Mouse (Mus musculus) R1 (cell line): ENCODE results near the gene Akr1b10.

Experiments
- DNase-seq: peaks from one replicate; pipeline ENCODE4 v3.0.0-alpha.2; 2018; ENCODE audit warnings: low read depth, low spot score

Akr1b10 gene

DNA sequence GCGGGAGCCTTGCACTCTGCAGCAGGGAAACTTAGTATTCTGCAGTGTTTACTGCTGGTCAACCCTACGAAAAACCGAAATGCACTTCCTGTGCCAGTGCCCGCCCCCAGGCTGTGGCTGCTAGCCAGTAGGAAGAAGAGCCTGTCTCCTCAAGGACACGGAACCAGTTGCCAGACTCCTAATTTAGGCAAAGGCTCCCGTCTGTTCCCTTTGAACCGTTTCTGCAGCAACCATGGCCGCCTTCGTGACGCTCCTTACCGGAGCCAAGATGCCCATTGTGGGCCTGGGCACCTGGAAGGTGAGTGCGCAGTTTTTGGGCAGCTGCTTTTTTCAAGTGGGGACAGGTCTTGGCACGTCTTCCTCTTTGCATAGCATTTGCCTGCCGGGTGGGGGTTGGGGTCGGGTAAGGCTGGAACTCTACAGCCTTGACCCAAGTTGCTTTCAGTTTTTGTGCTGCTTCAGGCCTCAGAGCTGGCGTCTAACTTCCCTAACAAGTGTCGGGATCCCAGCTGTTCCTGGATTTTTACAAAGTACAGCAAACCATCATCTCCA, at the start of gene Akr1b10:
Akr1b10 (plus strand) TSS at position 109 of the 552 bp plus-strand sequence.
- DNase-seq = peak; percentile 83

DNA sequence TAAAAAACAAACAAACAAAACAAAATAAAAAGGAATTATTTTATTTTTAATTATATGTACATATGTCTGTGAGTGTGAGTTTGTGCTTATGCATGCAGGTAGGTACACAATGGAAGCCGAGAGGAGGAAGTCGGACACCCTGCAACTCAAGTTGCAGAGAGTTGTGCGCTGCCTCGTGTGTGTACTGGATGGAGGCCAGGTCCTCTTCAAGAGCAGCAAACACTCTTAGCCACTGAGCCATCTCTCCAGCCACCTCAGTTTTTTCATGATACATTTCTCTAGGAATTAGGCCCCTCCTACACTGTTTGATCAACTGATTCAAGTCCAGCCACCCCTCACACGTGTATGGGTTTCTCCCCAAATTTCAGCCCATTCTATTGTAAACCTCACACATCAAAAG, 49.3 kb upstream of the Akr1b10 start:
- no peak for DNase-seq

DNA sequence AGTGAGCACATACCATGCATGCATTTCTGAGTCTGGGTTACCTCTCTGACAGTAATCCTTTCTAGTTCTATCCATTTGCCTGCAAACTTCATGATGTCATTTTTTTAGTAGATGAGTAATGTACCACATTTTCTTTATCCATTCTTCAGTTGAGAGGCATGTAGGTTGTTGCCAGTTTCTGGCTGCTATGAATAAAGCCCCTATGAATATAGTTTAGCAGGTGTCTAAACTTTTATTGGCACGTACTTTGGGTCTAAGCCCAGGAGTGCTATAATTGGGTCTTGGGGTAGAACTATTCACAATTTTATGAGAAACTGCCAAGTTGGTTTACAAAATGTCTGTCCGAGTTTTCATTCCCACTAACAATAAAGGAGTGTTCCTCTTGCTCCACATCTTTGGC, 46.2 kb upstream of the Akr1b10 start:
- no peak for DNase-seq

DNA sequence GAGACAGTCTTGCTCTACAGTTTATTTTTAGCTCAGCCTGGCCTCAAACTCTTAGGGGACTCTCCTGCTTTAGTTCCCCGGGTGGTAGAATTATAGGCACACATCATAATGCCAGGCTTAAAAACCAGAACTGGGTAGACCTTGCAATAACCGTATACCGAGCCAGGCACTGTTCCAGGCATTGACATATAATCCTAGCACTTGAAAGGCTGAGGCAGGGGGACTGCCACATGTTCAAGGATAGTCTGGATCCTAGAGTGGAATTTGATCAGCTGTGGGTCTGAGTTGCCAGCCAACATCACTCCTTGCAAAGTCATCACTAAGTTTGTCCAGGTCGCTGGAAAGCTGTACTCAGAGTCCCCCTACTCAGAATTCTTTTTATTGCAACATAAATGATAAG, 42.0 kb upstream of the Akr1b10 start:
- DNase-seq = no peak

DNA sequence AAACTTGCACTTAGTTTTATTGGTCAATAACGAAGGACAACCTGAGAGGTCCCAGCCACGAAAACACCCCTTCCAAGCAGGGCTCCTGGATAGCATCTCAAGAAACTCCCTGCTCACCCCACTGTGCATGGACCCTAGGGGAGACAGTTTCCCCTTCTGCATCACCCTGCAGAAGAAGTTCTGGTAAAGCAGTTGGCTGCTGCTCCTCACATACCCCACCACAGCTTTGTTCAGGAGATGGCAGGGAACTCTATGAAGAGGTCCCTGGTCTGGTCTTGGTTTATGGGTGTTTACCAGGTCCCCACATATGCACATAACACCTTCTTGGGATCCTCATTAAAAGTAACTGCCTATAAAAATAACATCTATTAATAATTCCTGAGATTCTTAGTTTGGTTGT, 41.5 kb upstream of the Akr1b10 start:
- DNase-seq = no peak

DNA sequence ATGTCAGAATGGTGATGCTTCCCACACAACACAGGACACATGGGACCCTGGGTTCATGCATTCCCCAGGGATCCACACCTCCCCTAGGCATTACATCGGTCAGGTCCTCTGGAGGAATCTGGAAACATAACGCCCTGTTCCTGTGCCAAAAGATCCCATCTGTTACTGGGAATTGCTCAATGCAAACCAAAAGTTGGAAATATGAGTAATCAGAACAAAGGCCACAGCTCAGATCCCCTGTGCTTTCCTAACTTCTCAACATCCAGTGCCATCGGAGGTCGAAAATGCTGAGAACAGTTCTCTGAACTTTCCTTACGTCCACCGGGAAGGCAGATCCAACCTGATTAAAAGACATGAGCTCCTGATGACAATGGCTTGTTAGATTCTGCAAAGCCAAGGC, 40.6 kb upstream of the Akr1b10 start:
- peak; percentile 59 for DNase-seq

DNA sequence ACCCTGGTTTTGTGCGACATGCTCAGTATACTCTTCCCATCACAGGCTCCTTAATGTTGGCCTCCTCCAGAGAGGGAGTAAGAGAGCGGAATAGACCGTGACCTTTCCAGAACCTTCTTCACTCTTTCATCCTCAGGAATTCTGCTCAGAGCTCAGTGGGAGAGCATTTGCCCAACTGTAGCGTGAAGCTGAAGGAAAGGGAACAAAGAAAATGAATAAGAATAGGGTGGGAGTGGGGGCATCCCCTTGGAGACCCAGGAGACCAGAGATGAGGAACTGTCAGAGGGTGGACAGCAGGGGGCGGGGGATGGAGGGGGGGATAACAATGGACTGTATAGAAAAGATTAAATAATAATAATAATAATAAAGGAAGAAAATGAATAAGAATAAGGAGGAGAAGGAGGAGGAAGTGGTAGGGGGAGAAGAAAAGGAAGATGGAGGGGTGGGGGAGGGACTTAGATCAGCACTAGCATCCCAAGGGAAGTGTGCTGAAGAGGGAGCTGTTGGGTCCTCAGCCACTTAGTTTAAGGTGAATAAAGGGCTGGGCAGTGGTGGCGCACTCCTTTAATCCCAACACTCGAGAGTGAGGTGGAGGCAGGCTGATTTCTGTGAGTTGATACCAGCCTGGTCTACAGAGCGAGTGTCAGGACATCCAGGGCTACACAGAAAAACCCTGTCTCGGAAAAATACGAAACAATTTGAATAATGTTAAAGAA, 39.7 kb upstream of the Akr1b10 start:
- peak; percentile 100 for DNase-seq

DNA sequence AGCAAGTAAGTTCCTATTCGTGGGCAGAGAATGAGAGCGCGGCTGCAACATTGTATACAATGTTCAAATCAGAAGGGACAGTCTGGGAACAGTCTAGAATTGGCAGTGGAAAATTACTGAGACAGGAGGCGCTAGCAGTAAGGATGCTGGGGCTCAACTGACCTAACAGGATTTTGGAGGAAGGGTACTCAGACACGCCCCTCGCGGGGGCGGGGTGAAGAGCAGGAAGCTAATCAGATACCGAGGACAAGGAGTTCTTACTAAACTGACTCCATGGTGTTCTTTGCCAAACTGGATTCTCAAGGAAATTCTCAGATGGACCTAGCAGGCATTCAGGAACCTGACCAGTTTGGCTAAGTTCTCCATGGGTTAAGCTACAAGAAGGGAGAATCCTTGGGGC, 39.1 kb upstream of the Akr1b10 start:
- peak; percentile 100 for DNase-seq

DNA sequence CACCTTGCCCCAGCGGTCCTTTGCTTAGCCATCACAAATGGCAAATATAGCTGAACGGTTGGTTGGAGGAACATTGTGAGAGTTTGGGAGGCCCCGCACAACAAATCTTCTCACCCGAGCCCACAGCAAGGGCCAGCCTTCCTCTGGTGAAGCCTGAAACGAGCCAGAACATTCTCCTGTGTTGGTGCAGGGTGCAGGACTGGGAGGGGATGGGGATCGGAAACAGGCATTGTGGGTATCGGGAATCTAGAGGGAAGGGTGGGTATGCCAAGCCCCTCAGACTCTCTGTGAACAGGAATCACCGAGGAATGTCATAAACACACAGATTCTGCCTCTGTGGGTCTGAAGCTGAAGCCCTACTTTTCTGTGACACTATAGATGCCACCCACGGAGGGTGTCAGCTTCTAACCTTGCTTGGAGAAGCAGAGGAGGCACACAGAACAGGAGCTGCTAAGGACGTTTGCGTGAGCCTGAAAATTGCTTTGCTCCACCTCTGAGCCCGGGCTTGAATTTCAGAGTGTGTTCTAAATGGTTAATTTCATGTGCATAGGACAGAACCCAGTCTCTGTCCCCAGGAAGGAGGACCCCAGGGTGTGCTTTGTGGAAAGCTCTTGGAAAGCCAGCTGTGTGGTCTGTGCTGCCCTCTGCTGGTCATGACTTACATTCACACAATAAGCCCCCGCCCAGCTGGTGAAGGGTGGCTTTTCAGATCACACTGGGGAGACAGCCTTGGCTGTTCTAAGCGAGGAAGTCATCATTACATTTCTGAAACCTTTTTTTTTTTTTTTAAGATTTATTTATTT, 37.7 kb upstream of the Akr1b10 start:
- peak; percentile 90 for DNase-seq

DNA sequence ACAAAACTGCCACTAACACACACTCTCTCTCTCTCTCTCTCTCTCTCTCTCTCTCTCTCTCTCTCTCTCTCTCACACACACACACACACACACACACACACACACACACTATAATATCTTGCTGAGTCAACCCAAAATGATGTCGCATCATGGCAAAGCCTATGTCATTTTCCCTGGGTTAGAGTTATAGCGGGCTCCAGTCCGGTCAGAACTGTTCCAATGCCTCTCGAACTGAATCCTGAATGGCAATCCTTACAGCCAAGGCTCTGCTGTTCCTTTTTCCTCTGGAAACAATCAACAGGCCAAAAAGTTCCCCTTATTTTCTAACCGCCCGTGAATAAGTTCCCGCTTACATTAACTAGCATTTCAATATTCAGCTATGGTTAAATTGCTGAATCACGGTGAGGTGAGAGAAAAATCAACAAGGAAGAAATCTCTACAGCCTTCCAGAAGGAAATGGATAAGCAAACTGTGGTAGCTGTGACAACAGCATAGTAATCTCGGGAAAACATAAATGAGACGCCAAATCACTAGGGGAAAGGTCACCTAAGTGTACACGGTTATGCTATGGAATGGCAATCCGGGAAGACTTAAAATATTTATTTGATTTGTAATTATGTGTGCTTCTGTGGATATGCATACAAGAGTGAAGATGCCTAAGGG, 33.9 kb upstream of the Akr1b10 start:
- no peak for DNase-seq

DNA sequence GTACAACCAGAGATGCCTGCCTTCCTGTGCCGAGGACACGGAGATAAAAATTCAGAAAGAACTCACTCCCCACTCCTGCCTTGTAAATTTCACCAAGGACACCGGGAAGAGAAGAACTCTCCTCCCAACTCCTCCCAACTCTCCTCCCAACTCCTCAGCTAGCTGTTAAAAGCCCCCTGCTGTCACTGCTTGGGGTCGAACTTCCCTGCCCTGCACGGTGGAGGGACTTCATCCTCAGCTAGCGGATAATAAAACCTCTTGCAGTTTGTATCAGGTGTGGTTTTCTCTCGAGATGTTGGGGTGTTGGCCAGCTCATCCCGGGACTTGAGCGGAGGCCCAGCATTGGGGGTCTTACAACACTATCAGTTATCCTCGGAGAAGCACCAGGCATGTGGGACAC, 32.5 kb upstream of the Akr1b10 start:
- DNase-seq = peak; percentile 60

DNA sequence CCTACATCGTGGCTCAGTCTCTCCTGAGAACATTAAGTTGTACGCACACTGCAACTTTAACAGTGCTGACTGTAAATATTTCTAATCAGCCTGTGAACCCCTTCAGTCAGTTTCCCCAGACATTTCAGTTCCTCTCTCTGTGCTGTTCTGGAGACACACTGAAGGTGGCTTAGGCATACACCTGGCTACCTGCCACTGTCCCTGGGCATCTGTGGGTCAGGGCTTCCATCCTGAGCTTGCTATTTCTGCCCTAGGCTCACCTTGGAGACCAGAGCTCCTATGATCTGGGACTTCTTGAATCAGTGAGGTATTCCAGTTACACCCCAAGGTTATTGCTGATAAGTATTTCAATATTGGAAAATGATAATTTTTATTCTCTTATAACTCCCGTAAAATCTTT, 31.6 kb upstream of the Akr1b10 start:
- no peak for DNase-seq

DNA sequence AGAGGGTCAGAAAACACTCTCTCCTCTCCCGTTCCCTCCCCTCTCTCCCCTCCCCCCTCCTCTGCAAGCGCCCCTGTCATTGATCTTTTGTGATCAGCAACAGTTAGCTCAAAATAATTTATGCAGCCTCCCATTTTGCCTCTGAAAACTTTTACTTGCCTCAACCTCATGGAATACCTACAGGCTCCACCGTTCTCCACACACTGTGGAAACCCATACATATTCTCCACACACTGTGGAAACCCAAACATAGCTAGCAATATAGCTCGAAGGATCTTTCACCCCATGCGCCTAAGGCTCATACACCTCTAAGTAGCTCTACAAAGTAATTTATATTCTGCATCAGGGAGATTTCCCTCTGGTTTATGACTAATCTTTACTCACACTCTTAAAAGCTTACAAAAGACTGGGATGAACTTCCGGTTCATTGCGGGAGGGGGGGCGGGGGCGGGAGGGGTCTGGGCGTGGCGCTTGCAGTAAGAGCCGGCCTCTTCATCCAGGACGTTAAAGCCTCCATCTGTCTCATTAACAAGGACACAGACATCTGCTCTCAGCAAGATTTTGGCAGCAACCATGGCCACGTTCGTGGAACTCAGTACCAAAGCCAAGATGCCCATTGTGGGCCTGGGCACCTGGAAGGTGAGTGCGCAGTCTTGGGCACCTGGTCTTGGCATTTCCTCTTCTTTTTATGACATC, 30.2 kb upstream of the Akr1b10 start, which contains the start of gene Akr1b8:
Akr1b8 (plus strand) TSS at position 462 of the 696 bp plus-strand sequence.
- DNase-seq = no peak

DNA sequence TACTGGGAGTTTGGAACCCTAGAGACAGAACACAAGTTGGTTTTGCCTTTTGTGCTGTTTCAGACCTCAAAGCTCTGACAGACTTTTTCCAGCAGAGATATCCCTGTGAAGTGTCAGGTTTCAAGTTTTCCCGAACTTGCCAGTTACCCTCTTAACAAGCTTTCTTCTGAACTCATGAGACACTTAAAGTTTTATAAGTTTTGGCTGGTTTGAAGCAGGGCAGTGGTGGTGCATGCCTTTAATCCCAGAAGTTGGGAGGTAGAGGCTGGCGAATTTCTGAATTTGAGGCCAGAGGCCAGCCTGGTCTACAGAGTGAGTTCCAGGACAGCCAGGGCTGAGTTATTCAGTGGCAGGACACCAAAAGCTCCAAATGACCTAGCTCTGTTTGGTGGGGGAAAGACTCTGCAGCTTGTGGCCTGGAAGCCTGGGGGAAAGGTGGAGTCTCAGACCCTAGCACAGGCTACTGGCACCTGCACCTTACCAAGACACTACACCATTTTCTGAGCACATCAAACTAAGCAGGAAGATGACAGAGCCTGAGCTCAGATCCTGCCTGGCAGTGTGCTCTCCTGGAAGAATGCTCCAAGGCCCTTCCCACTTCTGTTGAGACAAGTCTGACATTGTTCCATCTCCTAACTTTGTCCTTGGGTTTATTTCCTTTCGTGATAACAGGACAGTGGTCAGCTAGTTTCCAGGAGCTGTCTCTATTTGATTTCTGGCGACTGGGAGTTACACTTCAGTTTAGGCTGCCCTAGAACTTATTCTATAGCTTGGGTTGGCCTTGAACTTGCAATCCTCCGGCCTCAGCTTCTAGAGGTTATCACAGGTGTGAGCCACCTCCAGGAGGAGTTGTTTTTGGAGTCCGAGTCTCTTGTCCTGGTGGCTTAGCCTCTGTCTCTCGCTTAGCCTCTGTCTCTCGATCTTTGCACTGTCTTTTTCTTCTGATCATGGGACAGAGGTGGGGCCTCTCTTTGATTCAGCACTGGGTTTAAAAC, 29.4 kb upstream of the Akr1b10 start:
- DNase-seq = no peak

DNA sequence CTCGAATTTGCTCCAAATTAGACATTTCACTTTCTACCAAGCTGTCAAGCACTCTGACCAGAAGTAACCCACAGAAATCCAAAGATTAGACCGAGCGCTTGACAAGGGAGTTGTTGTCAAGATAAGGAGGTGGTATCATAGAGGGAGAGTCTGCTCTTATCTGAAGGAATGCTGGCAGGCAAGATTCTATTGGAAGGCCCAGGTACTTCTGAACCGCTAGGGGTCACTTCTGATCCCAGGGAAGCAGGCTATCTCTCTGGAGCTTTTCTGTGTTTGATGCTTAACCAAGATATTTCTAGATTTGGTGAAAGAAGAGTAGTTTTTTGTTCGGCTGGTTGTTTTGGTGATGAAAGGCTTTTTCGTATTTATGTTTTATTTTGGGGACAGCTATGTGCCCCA, 28.7 kb upstream of the Akr1b10 start:
- DNase-seq = no peak

DNA sequence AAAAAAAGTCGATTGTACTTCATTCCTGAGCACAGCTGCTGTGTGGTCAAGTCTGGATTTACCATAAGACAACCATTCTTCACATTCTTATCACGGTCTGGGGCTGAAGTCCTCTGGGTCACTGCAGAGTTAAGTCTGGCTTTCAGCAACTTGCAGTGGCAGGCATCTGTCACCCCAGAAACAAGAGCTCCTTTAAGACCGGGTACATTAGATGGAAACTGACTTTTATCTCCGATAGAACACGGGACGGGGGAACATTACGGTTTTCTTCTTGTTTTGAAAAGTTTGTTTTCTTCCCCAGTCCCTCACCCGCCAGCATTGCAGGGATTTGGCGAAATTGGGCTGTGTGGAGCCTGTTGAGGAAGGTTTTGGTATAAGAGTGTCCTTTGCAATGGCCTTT, 28.2 kb upstream of the Akr1b10 start:
- DNase-seq = no peak

DNA sequence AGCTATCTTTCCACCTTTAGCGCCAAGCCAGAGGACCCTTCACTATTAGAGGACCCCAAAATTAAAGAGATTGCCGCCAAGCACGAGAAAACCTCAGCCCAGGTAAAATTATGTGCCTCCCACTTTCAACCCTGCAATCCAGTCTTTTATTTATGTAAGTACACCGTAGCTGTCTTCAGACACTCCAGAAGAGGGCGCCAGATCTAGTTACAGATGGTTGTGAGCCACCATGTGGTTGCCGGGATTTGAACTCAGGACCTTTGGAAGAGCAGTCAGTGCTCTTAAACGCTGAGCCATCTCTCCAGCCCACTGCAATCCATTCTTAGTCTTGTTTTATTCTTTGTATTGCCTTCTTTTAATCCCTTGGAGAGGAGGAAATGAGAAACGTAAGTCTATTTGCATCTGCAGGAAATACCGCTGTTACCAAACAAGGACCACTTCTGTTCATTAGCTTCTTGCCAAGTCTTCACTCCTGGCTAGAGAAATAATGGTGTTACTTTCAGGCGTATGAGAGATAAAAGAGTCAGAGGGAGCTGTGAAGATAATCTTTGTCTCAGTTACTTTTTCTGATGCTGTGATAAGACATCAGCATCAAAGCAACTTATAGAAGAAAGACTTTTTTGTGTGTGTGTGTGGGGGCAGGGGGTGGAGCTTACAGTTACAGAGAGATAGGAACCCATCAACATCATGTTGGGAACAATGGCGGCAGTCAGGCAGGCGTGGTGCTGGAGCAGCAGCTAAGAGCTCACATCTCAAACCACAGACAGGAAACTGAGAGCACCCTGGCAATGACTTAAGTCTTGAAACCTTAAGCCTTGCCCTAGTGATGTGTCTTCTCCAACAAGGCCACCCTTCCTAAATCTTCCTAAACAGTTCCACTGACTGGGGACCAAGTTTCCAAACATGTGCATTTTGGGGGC, 19.5 kb upstream of the Akr1b10 start:
- peak; percentile 55 for DNase-seq

DNA sequence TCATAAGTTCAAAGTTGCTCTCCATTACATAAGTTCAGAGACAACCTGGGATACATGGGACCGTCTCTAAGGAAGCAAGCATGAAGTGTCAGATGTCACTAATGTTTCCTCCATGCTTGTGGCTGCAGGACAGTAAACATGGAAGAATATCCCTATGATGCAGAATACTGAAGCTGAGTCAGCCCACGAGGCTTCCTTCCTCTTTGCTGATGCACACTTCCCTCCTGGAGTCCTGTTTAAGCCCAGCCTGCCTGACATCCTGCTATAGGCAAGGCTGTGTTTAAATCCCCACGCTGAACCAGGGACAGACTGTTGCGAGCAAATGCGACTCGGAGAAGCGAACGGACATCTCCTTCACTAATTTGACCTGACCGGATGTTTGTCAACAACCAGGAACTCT, 16.0 kb upstream of the Akr1b10 start:
- no peak for DNase-seq

DNA sequence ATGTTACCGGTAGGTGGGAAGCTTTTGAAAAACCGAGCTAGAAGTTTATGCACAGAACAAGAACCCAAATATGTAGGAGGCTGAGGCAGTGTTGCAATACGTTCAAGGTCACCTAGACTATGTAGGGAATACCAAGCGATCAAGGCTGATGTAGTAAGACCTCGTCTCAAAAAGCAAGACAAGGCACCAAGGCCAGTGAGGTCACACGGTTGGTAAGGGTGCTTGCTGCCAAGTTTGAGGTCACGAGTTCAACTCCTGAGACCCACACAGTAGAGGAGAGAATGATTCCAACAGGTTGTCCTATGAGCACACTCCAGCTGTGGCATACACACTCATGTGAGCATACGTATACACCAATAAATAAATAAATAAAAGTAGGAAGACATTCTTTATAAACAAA, 13.9 kb upstream of the Akr1b10 start:
- DNase-seq = no peak
